Mouse (Mus musculus): ENCODE measurements at regions not wholly inside any gene's neighbourhood (a gene's known extent, or its start where the extent isn't known, plus 50 kb on each side); places are given as distances from the start of the nearest gene placed in this dataset.

- TF ChIP-seq POLR2A (IDR thresholded peaks at IDR 0.05; ENCODE audit: control insufficient read depth in 1 of 2, insufficient read depth in 1 of 2, low read depth in 1 of 2, low read length in 2 of 2, poor library complexity in 1 of 2), result no peak
- TF ChIP-seq EP300 (IDR thresholded peaks at IDR 0.05; ENCODE audit: low read depth in 1 of 2, low read length in 2 of 2), result no peak
- TF ChIP-seq CTCF (IDR thresholded peaks at IDR 0.05 in 2 of 3, conservative IDR thresholded peaks at IDR 0.05 in 1 of 3; ENCODE audit: control insufficient read depth in 1 of 3, insufficient read depth in 1 of 3, low read depth in 2 of 3, low read length in 3 of 3, poor library complexity in 1 of 3, severe bottlenecking in 1 of 3), result no peak
- TF ChIP-seq TCF12 (IDR thresholded peaks at IDR 0.05; ENCODE audit: low read depth, low read length), result no peak
- no peak for TF ChIP-seq JUND (IDR thresholded peaks at IDR 0.05; ENCODE audit: low read depth, low read length)
These were observed 560.1 kb downstream of the Ttll7 start for GRCm38 (mm10) chr3:147412274-147412673.

All from MEL (cell line).